Mouse (Mus musculus): Measurements from ENCODE around the gene Olfr1340. TPM values are rescaled to one million over a fixed set of nuclear protein-coding genes. Genes with fewer than 3 reads are reported as not detected.

Gene Olfr1340
- polyA plus RNA-seq, 1 experiment from 2014 or later, result not detected

- Histone ChIP-seq H3K9ac (no peak overlapping the region), H3K36me3 (no peaks in the 10 kb centered on the region), H3K4me3 (no peak overlapping the region), H3K9me3 (replicated peaks) (no peaks in the 10 kb centered on the region), H3K4me1 (replicated peaks) (no peaks in the 10 kb centered on the region), H3K27me3 (peaks cover 30% of the 10 kb centered on the region), H3K4me2 (no peak overlapping the region), H3K27ac (no peak overlapping the region)
- ATAC-seq (replicated peaks; ENCODE audit: insufficient number of reproducible peaks, insufficient read depth, low FRiP score, low read depth), result no peak
- 8% methylated on average over 16 of the region's 16 CpGs for WGBS
These were observed 21.9 kb downstream of the Olfr1340 start for GRCm38 (mm10) chr4:118741881-118742280.

GRCm38 (mm10) chr4:118758637-118759036, 38.7 kb downstream of the Olfr1340 start, which contains the start of gene Olfr1338:
Gene Olfr1338, minus strand, starts transcription at chr4:118758737.
- ATAC-seq (replicated peaks; ENCODE audit: insufficient number of reproducible peaks, insufficient read depth, low FRiP score, low read depth), result no peak
- no peaks in the 10 kb centered on the region for H3K36me3 ChIP-seq
- H3K27ac ChIP-seq, result no peak within 1 kb of the TSS
- 62% methylated on average over 1 of the region's 1 CpGs for WGBS
- H3K4me1 ChIP-seq (replicated peaks), result no peaks in the 10 kb centered on the region
- H3K9ac ChIP-seq, result no peak within 1 kb of the TSS
- no peaks in the 10 kb centered on the region for H3K9me3 ChIP-seq (replicated peaks)
- no peak within 1 kb of the TSS for H3K4me2 ChIP-seq
- H3K4me3 ChIP-seq, result no peak within 1 kb of the TSS
- no peaks in the 10 kb centered on the region for H3K27me3 ChIP-seq

Other genes starting within 250 kb of the Olfr1340 start
- 51.9 and 63.3 TPM in 2 replicates for gene Tie1, start 230.1 kb upstream of the Olfr1340 start, polyA plus RNA-seq (2015; fragmentation: Nextera tagmentation; extraction: Ambion mirVana)
- 0.48 and 2.0 TPM in 2 replicates for gene 2610528J11Rik, start 193.1 kb upstream of the Olfr1340 start, polyA plus RNA-seq (2015; fragmentation: Nextera tagmentation; extraction: Ambion mirVana)
- gene Tmem125, start 176.1 kb upstream of the Olfr1340 start, polyA plus RNA-seq (2015; fragmentation: Nextera tagmentation; extraction: Ambion mirVana), result 0.39 and 1.2 TPM in 2 replicates
- 0.25 and 0.39 TPM in 2 replicates for gene Cfap57, start 99.4 kb upstream of the Olfr1340 start, polyA plus RNA-seq (2015; fragmentation: Nextera tagmentation; extraction: Ambion mirVana)
- gene Ebna1bp2, start 99.3 kb upstream of the Olfr1340 start, polyA plus RNA-seq (2015; fragmentation: Nextera tagmentation; extraction: Ambion mirVana), result 77.8 and 78.4 TPM in 2 replicates
- gene Olfr62, start 61.2 kb upstream of the Olfr1340 start, polyA plus RNA-seq (2015; fragmentation: Nextera tagmentation; extraction: Ambion mirVana), result not detected in 2 replicates
- not detected in 2 replicates for gene Olfr1342, start 27.4 kb upstream of the Olfr1340 start, polyA plus RNA-seq (2015; fragmentation: Nextera tagmentation; extraction: Ambion mirVana)
- not detected in 2 replicates for gene Olfr1341, start 16.6 kb upstream of the Olfr1340 start, polyA plus RNA-seq (2015; fragmentation: Nextera tagmentation; extraction: Ambion mirVana)
- not detected in 2 replicates for gene Olfr1339, start 12.0 kb downstream of the Olfr1340 start, polyA plus RNA-seq (2015; fragmentation: Nextera tagmentation; extraction: Ambion mirVana)
- not detected in 2 replicates for gene Olfr1338, start 38.6 kb downstream of the Olfr1340 start, polyA plus RNA-seq (2015; fragmentation: Nextera tagmentation; extraction: Ambion mirVana)
- gene Olfr1337, start 62.4 kb downstream of the Olfr1340 start, polyA plus RNA-seq (2015; fragmentation: Nextera tagmentation; extraction: Ambion mirVana), result not detected in 2 replicates
- not detected in 2 replicates for gene Olfr1335, start 89.8 kb downstream of the Olfr1340 start, polyA plus RNA-seq (2015; fragmentation: Nextera tagmentation; extraction: Ambion mirVana)
- not detected in 2 replicates for gene Olfr1333, start 116.1 kb downstream of the Olfr1340 start, polyA plus RNA-seq (2015; fragmentation: Nextera tagmentation; extraction: Ambion mirVana)
- gene Olfr1331, start 144.5 kb downstream of the Olfr1340 start, polyA plus RNA-seq (2015; fragmentation: Nextera tagmentation; extraction: Ambion mirVana), result not detected in 2 replicates
- 0.06 and 0.08 TPM in 2 replicates for gene Olfr1330, start 168.5 kb downstream of the Olfr1340 start, polyA plus RNA-seq (2015; fragmentation: Nextera tagmentation; extraction: Ambion mirVana)
- not detected in 2 replicates for gene Olfr1329, start 197.3 kb downstream of the Olfr1340 start, polyA plus RNA-seq (2015; fragmentation: Nextera tagmentation; extraction: Ambion mirVana)
- 0.04 TPM in 1 of 2 replicates, not detected in the other for gene Olfr1328, start 218.5 kb downstream of the Olfr1340 start, polyA plus RNA-seq (2015; fragmentation: Nextera tagmentation; extraction: Ambion mirVana)
- not detected in 2 replicates for gene Lao1, start 241.4 kb downstream of the Olfr1340 start, polyA plus RNA-seq (2015; fragmentation: Nextera tagmentation; extraction: Ambion mirVana)